Mouse (Mus musculus) mature B cell (primary cell): Measurements from ENCODE around the gene Dot1l.
"Not testable (repeated sequence)": the region's sequence is repeated elsewhere in the genome, so short reads cannot be mapped to it uniquely, and the experiment has no call there.

Experiments used
- in situ Hi-C: fragments of 300-500 bp; cut with MboI; formaldehyde crosslinking; loops from 2 replicates; pipeline ENCODE4 v1.14.3; 2019

Dot1l gene

DNA sequence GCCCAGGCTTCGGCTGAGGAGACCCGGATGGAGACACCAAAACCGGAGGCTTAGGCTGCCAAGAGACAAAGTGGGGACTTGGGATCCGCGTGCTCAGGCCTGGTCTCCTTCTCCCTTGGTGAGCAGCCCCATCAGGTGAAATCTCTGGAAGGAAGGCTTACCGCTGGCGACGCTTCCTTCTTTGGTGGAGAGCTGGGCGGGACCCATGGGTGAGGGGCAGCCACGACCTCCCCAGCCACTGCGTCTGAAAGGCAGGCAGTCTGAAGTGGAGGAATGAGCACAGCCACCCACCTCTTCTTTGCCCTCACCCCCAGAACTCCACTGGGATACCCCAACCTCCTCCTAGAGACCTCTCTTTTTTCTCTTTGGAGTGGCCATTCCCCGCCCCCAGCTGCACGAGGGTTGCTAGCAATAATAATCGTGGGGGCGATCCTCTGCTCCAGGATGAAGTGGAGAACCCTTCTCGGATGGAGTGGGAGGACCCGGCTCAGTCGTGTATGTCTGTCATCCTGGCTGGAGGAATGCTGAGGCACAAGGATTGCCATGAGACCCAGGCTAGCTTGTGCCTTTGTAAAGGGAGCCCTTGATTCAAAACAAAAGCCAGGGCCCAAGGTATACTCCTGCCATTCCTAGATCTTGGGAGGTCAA, 54.1 kb downstream of the Dot1l start:
- in situ Hi-C loops: no loop called here

DNA sequence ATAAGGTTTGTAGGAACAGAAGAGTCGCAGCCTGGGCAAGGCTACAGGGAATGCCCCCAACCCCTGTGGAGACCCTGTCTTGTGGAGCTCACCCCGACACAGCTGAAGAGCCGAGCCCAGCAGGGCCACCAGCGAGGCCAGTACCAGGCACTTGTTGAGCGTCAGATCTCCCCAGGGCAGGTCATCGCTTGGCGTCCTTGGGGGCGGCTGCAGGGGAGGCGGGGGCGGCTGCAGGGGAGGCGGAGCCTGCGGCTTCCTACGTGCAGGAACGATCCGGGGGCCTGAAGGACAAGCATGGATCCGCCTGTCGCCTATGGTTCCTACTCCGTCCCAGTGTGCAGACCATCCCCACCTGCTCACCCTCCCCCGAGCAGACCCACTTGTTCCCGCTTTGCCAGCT, 55.1 kb downstream of the Dot1l start:
- in situ Hi-C loops: no loop called here

DNA sequence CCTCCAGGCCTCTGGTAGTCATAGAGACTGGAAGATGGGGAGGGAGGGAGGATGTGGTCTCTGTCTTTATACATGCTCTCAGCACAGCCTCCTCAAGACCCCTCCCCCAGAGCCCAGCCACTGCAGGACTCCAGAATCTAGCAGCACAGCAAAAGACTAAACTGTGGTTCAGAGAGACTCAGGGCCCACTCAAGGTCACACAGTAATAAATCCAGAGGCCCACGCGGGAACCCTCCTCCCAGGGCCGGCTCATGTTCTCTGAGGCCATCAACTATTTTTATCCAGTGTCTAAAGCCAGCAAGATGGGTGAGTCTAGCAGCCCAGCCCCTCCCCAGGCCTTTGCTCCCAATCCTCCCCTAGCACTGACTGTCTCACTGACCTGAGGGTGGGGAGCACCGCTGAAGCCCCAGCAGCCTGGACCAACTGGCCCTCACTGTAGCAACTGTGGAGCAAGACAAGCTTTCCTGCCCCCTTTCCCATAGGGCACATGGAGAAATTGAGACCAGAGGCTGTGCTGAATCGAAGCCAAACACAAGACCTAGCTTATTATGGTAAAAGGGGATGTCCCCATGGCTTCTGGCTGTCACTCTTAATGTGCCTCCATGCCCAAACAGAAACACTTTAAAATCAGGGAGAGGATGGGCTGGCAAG, 57.5 kb downstream of the Dot1l start:
- in situ Hi-C loops: no loop called here

DNA sequence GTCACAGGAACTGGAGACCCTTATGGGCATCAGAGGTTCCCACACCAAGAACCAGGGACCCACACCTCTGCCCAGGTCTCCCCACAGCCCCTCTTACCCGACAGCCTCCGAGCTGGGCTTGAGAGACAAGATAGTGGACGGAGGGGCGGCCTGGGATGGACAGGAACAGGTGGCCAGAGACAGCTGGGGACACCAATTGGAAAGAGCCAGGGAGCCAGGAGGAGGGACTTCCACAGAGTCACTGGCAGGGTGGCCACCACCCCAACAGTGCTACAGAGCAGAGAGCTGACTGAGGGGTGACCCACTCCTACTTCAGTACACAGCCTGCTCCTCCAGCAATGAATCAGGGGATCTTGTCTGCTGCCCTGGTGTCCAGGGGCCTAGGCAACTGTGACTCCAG, 58.4 kb downstream of the Dot1l start, which contains the start of gene Jsrp1:
Gene Jsrp1, minus strand, starts transcription at position 133 of the 400 bp plus-strand sequence.
- in situ Hi-C loops: no loop called here

DNA sequence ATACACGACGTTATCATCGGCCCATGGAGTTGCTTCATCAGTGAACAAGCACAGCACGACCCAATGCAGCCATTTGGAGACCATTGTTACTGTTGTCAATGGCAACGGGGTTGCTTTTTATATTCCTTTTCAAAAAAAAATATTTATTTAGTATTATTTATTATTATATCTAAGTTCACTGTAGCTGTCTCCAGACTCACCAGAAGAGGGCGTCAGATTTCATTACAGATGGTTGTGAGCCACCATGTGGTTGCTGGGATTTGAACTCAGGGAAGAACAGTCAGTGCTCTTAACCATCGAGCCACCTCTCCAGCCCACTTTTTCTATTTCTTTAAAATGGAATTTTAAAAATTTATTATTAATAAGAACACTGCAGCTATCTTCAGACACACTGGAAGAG, 59.8 kb downstream of the Dot1l start:
- in situ Hi-C loops: no loop called here

DNA sequence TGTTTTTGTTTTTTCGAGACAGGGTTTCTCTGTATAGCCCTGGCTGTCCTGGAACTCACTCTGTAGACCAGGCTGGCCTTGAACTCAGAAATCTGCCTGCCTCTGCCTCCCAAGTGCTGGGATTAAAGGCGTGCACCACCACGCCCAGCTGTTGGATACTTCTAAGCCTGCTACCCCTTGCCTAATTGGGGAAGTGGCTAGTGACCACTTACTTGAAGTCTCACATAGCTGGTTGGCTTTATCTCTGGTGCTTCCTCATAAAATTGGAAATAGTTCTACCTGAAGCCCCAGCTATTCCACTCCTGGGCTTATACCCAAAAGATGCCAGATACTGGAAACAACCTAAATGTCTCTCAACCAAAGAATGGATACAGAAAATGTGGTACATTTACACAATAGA, 61.3 kb downstream of the Dot1l start:
- in situ Hi-C loops: not testable (repeated sequence)

DNA sequence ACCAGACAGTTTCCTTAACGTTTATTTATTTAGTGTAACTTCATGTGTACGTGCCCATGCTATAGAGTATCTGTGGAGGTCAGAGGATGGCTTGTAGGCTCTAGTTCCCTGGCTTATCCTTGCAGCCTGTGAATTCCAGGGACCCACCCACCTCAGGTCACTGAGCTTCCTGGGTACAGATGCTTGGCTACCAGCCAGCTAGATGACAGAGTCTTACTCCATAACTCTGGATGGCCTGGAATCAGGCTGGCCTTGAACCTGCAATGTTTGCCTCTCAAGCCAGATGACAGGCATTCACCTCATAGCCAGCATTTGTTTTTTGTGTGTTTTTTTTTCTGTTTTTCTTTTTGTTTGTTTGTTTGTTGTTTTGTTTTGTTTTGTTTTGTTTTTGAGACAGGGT, 62.2 kb downstream of the Dot1l start:
- in situ Hi-C loops: no loop called here

DNA sequence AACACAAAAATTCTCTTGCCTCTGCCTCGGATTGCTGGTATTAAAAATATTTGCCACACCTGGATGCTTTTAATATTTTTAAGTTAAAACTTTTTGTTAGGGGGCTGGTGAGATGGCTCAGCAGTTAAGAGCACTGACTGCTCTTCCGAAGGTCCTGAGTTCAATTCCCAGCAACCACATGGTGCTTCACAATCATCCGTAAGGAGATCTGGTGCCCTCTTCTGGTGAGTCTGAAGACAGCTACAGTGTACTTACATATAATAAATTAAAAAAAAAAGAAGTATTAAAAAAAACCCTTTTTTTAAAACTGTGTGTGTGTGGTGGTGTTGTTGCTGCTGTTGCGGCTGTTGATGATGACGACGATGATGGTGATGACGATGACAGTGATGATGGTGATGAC, 62.9 kb downstream of the Dot1l start:
- in situ Hi-C loops: not testable (repeated sequence)

DNA sequence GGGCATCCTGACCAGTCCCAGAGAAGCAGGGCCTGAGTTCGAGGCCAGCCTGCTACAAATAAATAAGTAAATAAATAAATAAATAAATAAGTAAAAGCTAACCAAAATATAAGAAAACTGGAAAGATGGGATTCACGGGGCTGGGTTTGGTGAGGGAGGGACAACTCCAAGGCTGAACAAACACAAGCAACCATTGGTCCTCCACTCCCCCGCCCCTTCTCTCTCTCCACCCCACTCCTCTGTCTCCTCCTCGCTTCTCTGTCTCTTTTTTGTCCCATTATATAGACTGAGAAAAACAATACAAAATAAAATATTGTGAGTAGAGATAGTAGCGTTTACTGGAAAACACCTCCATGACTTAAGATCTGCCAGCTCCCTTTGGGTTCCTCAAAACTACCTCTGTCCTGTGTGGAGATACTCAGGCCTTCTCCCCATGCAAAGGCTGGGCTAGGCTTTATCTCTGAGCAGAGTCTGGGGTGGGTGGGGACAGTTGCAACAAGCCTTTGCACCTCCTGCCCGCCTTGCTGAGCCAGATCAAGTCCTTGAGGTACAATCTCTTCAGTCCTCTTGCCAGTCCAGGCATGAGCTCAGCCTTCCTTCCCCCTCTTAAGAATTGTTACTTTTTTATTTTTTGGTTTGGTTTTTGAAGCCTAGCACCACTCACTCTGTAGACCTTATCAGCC, 63.7 kb downstream of the Dot1l start:
- in situ Hi-C loops: no loop called here

DNA sequence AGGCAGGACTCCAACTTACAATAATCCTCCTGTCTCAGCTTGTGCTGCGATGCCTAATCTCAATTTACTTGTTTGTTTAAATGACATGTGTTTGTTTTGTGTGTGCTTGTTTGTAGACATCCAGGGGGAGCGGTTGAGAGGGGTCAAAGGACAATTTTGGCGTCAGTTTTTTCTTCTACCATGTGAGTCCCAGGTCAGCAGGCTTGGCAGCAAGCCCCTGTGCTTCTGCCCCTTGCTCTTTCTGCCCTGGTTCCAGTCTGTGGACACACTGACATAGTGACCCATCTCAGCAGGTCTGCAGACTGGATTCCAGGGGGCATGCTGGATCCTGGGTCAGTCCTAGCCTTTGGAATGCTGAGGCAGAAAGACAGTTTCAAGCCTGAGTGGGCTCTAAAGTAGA, 64.4 kb downstream of the Dot1l start:
- in situ Hi-C loops: no loop called here

DNA sequence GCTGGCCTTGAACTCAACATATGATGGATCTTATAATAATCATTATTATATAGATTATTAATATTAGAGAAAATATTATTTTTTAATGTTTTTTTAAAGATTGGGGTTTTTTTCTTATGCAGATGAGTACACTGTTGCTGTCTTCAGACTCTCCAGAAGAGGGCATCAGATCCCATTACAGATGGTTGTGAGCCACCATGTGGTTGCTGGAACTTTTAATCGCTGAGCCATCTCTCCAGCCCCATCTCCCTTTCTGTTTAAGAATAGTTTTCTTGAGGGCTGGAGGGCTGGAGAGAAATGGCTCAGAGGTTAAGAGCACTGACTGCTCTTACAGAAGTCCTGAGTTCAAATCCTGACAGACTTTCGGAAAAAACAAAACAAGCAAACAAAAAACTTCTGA, 67.0 kb downstream of the Dot1l start:
- in situ Hi-C loops: loop anchor here (5.0 kb wide), 1 partner anchor 55 kb away; no protein-coding TSS in a partner anchor

DNA sequence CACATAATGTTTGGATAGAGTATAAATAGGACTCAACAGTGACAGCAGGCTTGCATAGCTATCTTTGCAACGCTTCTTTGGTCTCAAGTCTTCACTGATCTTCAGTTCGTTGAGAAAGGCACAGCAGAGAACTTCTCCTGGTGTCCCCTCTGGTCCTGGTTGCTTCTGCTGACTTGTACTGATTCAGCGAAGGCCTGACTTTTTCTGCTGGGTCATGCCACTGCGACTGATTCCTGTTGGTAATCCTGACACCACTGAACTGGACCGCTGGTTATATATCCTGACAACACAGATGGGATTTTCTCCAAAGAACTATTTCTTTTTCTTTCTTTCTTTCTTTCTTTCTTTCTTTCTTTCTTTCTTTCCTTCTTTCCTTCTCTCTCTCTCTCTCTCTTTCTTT, 67.5 kb downstream of the Dot1l start:
- in situ Hi-C loops: loop anchor here (5.0 kb wide), 1 partner anchor 55 kb away; no protein-coding TSS in a partner anchor

DNA sequence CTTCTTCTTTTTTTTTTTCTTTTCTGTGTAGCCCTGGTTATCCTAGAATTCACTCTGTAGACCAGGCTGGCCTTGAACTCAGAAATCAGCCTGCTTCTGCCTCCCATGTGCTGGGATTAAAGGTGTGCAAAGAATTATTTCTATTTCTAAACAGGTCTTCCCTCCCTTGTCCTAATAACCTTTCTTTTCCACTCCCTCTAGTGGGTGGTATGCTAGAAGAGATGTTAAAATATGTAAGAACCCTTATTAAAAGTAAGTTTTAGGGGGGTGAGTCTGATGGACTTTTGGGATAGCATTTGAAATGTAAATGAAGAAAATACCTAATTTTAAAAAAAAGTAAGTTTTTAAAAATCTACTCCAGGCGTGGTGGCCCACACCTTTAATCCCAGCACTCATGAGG, 68.3 kb downstream of the Dot1l start:
- in situ Hi-C loops: loop anchor here (5.0 kb wide), 1 partner anchor 54 kb away; no protein-coding TSS in a partner anchor

DNA sequence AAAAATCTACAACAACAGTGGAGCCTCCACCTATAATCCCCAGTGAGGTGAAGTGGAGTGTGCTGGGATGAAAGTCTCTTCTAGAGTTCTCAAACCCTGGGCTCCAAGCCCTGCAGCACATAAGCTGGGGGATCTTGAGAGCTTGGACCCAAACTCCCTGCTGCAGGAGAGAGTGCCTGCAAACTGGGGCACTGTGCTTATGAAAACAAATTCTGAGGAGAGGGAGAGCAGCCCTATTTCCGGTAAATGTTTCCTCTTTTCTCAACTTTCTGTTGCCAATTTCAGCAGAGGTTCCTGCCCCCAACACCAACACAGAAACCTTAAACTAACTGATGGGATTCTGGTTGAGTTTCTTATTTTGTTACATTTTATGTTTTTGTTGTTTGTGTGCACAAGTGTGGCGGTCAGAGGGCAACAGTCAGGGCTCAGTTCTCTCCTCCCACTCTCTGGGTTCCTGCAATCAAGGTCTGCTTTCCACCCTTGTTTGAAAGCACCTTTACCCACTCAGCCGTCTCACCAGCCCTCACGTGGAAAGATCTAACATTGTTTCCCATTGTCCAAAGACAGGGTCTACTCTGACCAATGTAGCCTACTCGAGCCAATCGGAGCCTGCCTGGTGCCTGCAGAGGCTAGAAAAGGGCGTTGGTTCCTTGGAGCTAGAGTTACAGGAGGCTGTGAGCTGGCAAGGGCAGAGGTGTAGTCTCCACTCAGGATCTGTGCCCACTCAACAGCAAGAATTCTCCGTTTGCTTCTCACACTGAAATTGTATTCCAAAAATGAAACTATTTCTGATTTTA, 69.0 kb downstream of the Dot1l start:
- in situ Hi-C loops: loop anchor here (5.0 kb wide), 1 partner anchor 53 kb away; no protein-coding TSS in a partner anchor

DNA sequence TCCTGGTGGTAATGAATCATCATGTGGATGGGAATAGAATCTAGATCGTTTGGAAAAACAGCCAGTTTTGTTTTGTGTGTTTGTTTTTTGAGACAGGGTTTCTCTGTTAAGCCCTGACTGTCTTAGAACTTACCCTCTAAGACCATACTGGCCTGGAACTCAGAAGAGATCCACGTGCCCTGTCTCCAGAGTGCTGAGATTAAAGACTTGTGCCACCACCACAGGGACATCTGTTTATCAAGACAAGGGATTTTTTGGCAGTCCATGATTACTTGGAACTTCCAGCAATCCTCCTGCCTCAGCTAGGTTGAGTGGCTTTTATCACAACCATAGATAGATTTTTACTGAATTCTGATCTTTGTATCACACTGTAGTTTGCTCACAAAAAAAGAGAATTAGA, 69.8 kb downstream of the Dot1l start:
- in situ Hi-C loops: loop anchor here (5.0 kb wide), 1 partner anchor 52 kb away; no protein-coding TSS in a partner anchor

DNA sequence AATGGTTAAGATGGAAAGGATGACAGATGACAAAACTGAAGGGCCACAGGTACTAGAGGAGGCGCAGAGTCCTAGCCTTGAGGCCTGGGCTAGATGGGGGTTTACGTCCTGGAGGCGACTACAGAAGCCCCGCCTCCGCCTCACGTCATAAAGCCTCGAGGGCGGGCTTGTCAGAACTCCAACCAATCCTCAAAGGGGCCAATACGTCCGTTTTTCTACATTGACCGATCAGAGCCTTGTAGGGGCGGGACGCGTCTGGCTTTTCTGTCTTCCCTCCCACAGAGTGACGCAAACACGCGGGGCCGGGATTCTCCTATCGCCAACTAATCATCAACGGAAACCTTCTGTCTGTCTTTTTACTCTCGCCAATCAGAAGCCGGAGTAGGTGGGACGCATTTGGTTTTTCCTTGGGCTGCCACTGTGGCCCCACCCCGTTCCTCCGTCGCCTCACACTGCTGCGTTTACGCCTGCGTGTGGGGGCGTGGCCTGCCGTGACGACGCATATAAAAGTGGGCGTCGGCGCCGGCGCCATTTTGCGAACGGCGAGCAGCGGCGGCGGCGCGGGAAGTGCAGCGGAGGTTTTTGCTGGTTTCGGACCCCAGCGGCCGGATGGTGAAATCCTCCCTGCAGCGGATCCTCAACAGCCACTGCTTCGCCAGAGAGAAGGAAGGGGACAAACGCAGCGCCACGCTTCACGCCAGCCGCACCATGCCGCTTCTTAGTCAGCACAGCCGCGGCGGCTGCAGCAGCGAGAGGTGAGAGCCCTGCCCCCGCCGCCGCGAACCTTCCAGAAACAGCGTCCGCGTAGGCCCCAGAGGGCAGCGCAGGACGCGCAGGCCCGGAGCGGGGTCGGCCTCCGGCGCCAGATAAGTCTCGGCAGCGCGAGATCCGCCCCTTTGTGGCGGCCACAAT, 71.4 kb downstream of the Dot1l start, which contains the start of gene Oaz1:
Gene Oaz1, plus strand, starts transcription at position 506 of the 912 bp plus-strand sequence.
- in situ Hi-C loops: no loop called here

DNA sequence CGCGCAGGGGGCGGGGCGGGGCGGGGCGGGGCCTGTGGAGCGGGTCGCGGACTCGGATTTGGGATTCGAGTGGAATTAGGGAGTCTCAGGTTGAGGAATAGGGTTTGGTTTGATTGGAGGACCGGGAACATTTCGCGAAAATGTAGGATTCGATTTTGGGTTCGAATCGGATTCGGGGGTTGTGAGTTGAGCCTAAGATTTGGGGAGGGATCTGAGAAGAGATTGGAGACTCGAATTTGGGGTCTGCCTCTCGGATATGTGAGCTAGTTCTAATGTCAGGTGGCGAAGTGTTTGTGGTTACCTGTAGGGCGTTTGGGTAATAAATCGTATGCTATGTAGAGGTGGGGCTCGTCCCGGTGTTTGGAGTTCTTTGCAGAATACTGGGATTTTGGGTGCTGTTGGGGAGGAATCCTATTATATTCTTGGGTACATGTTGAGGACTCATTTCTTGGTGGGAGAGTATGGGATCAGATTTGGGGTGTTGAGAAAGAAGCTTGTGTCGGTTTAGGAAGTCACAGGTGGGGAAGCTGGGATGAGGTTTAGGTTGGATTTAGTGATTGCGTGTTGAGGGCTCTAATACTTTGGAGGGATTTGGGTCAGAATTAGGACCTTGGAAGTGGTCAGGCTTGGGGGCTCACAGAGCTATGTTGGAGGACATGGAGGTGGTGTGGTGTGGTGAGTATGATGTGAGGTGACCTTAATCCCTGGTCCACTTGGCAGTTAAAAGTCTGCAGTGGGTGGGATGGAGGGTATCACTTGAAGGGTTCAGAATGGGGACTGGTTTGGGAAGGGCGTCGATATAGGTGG, 72.3 kb downstream of the Dot1l start:
- in situ Hi-C loops: no loop called here

DNA sequence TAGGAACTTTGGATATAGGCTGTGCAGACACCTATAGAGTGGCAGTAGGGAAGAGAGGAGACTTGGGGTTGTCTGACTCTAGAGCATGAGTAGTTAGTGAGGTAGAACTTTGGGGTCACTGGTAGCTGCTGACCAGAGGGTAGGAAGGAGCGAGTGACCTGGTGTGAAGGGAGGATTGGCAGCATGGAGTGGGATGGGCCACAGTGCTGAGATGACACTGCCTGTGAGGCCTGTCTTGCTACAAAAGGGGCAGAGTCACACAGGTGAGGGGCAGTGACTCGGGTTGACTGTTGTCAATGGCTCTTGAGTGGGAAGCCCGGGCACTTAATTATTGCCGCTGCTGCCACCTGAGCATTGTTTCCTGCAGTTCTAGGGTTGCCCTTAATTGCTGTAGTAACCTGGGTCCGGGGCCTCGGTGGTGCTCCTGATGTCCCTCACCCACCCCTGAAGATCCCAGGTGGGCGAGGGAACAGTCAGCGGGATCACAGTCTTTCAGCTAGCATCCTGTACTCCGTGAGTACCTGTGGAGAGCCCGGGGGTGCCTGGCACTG, 72.9 kb downstream of the Dot1l start:
- in situ Hi-C loops: no loop called here

DNA sequence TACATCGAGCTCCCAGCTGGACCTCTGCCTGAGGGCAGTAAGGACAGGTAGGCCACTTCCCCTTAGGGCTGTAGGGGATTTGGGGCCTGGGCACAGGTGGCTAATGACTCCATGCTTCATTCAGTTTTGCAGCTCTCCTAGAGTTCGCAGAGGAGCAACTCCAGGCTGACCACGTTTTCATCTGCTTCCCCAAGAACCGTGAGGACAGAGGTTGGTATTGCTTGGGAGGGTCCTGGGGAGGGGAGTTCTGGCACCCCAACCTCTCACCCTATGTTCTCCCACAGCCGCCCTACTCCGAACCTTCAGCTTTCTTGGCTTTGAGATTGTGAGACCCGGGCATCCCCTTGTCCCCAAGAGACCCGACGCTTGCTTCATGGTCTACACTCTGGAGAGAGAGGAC, 73.6 kb downstream of the Dot1l start:
- in situ Hi-C loops: not testable (repeated sequence)
